Mouse (Mus musculus): Measurements from ENCODE around the gene Scrn3.

Scrn3 gene

DNA sequence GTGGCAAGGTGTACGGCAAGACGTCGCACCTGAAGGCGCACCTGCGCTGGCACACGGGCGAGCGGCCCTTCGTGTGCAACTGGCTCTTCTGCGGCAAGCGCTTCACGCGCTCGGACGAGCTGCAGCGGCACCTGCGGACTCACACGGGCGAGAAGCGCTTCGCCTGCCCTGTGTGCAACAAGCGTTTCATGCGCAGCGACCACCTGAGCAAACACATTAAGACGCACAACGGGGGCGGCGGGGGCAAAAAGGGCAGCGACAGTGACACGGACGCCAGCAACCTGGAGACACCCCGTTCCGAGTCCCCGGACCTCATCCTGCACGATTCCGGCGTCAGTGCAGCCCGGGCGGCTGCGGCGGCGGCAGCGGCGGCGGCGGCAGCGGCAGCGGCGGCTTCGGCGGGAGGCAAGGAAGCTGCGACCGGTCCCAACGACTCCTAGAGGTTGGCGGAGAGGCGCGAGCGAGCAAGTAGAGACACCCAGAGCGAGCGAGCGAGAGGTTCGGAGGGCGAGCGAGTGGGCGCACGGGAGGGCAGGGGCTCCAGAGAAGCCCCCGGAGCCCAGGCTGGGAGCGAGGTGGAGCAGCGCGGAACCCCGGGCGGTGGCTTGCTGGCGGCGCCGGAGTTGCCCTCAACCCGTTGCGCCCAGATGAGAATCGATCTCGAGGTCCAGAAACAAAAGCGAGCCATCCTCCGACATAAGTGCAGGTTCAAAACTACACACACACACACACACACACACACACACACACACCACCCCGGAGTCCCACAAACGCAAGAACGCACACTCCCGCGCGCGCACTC lies 38.1 kb upstream of the Scrn3 start:
- DNase-seq (ENCODE audit: low read depth, low spot score), result no peak

DNA sequence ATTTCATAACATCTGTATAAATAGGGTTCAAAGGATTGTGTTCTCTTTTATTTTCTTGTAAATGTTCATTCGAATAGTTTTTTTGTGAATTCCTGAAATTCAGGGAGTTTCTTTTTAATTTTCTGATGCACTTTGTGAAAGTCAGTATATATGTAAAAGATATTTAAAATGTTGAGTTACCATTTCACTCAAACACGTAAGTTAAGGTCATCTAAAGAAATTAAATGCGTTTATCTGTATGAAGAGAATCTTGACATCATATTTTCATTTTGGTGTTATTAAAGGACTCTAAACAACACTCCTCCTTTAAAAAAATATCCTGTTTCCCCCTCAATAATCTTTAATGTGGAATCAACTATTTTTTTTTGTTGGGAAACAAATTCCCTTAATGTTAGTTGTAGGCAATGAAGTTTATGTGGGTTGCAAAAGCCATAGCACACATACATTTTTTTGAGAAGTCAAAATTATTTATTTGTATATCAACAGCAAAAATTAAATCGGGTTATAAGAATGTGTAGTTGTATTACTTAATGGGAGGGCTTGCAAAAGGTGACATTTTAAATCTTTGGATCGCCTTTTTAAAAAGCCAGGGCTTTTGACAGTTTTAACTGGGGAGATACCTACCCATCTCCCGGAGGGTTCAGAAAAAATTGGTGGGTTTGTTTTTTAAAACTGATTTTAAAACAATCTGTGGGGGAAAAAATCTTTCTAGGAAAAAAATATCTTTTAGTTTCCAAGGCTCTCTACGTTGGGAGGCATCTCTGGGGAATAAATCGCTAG lies 37.0 kb upstream of the Scrn3 start:
- DNase-seq (ENCODE audit: low read depth, low spot score), result no peak

DNA sequence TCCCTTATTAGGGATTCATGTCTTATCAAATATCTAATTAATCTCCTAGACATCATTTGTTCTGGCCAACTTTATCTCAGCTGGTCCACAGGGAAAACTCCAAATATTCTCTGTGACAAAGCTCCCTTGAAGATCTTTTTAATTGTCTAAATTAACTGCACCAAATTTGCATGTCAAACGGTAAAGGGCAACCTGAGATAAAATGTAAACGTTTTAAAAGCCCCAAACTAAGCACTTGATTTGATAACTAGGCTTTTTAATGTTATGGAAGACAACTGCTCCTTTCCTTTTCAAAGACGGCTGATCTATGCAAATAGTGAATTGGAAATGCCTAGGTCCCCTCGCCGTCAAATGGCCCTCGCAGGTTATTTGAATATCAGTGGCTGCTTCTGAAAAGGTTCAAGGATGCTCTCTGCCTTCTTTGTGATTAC lies 36.2 kb upstream of the Scrn3 start:
- DNase-seq (ENCODE audit: low read depth, low spot score), result no peak

DNA sequence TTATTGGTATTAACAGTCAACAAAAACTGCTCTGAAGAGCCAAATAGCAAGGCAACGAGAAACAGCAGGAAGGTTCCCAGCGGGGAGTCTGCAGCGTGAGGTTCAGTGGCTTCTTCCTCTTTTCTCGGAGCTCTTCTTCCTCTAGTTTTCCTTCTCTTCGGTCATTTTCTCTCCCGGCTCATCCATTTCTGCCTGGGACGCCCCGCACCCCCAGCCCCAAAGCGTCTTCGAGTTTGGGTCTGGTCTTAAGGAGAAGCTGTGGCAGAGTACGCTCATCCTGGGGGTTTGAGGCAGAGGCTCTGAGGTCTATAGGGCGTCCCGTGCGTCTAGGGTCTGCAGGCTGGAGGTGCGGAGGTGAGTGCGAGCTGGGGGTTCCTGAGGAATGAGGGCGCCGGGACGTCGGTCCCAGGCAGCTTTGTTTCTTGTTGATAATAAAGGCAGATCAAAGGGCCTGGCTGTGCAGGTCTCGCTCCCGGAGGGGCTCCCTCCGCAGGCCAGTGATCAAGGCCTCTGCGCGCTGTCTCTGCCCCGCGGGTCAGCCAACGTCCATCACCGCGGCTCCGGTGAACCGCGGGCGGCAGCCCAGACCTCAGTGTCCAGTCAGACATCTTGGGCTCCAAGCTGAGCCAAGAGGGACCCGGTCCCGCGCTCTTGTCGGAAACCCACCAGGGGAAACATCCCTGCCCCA lies 35.2 kb upstream of the Scrn3 start:
- DNase-seq (ENCODE audit: low read depth, low spot score), result no peak

DNA sequence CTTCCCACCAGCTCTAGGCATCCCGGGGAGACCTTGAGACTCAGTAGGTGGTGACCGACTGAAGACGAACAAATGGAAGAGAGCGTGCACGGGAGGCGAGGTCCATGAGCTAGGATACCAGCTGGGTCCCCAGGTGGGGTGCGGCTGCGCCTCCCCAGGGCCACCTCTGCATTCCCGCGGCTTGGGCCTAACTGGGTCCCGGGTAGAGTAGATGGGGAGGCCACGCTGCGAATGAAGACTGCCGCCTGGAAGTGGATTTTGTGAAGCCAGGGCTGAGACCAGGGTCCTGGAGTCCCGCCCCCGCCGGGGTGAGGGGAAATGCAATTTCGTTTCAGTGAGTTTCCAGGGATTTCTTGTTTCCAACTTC lies 34.7 kb upstream of the Scrn3 start:
- DNase-seq (ENCODE audit: low read depth, low spot score), result no peak

DNA sequence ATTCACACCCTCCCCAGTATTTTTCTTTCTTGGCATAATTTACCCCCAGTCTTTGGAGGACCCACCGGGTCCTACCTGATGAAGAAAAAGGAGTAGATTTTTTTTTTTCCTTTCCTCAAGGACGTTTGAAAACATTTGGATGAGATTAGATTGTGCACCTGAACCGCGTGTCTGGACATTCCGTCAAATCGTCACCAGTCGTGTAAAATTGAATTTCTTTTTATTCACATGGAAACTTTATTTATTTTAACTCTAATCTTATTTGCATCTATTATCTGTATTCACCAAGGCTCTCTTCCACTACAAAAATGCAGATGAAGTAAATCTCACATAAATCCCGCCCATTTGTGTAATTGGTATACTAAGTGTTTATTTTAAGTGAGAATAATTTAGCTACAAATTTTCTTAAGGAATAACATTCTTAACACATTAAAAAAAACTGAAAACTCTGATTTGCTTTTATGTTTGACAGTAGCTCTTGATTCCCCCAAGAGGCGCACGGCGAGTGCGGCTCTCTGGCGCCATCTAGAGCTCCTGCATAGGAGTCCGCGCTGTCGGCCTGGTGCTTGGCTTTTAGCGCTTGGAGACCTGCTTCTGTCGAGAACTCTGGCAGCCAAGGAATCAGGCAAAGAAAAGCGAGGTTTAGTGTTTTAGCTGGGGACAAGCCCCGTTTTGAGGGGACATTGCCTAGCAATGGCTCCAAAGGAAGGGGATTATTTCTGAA lies 34.1 kb upstream of the Scrn3 start:
- peak; percentile 83 for DNase-seq (ENCODE audit: low read depth, low spot score)

DNA sequence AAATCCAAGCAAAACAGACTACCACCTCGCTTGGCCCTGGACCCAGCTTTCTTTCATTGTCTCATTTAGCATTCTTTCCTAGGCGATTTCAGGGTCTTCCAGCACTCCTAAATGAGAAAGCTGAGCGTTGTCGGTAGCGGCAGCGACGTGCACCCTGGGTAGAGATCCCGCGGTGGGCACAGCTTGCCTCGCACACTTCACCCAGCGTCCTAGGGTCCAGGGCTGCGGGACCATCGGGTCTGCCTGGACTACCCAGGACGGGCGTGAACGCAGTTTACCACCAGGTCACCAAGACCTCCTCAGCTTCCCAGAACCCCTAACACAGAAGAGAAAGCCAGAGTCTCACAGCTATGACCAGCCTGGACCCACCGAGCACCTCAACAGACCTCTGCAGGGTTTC lies 33.5 kb upstream of the Scrn3 start:
- DNase-seq (ENCODE audit: low read depth, low spot score), result no peak

DNA sequence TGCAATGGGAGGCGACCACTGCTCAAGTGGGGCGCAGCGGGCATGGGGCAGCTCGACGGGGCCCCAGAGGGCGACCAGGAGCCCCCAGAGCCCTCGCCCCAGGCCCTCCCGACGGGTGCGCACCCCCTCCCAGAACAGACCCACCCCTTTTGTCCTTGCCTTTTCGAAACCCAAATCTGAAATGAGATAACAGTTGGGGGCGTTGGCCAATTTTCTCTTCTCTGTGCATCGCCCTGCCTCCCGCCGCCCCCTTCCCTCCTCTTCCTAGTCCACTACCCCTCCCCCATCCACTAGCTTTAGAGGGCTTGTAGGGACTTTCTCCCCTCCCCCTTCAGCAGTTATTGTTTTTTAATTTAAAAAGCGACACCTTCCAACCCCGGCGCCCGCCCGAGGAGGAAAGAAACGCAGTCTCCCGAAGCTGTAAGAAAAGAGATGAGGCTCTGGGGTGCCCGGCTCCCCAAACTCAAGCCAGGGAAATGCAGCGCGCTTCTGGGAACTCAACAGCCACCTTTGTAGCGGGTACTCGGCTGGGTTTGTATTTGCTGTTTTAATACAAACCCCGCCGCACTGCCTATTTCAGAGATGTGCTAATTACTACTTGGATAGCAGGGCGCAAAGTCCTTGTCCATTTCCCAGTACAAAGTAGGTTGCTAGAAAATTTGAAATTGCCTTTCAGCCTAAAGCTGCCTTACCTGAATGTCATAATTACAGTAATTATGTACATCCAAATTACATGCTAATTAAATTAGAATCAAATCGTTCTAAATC lies 32.9 kb upstream of the Scrn3 start:
- DNase-seq (ENCODE audit: low read depth, low spot score), result no peak

DNA sequence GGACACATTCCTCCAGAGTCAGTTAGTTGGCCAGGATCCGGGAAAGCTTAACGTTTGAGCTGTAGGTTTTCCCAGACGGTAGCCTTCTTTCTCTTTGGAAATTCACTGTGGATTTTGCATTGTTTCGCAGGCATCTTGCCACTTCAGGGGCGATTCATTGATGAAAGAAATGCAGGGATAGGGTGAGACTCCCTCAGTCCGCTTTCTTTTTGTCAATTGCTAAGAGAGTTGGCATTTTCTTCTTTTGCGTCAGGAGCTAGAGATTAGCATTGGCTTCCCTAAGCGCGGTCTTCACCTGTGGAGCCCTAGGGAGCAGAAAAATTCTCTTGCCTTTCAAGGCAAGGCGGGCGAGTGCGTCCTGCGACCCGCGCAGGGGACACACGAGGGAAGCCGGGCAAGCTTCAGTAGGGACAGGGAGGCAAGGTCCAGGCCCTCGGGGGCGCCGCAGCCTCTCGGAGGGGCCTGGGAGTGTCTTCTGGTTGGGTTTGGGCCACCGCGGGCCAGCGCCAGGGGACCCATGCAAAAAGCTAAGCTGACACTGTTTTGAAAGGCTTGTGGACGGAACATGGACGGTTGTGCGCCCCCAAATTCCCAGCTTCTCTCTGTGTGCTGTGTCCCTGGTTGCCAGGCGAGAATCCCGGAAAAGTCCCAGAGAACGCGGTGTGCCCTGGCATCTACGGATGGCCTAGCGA lies 31.9 kb upstream of the Scrn3 start:
- DNase-seq (ENCODE audit: low read depth, low spot score), result no peak

DNA sequence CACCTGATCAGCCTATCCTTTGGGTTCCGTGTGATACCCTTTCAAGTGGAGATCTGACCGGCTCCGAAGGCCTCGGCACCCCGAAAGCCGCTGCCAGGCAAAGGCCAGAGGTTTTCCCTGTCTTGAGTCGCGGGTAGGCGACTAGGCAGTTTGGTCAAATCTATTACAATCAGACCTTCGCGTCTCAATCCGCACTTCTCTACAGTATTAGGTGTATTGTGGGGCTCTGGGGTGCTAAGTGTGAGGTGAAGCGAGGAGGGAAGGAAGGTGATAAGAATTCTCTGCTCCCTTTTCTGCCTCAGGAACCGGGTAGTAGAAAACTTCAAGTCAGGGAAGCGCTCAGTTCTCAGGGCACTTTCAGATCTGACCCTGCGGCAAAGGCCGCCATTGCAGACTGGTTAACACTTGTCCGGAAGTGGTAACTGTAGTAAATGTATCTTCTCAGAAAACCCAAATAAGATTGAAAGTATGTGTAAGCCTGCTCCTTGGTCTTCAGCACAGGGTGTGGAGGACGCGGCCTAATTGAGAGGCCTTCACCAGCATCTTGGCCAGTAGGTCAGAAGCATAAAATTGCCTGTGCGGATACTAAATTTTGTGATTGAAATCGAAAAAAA lies 31.2 kb upstream of the Scrn3 start:
- no peak for DNase-seq (ENCODE audit: low read depth, low spot score)

DNA sequence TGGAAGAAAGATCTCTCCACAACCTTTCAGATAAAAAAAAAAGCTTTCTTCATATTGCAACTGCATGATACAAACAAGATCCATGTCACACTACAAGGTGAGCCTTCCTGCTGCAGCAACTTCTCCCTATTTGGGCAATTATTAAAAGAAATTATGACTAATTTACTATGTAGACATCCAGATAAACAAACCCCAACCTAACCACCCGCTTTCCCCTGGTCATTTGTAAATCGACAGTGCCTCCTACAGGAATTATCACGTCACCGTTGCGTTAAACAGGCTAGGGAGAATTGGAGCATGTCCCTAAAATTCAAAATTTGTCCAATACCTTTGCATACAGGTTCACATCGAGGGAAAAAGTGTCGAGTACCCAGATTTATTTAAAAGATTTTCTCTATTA lies 30.7 kb upstream of the Scrn3 start:
- DNase-seq (ENCODE audit: low read depth, low spot score), result no peak

DNA sequence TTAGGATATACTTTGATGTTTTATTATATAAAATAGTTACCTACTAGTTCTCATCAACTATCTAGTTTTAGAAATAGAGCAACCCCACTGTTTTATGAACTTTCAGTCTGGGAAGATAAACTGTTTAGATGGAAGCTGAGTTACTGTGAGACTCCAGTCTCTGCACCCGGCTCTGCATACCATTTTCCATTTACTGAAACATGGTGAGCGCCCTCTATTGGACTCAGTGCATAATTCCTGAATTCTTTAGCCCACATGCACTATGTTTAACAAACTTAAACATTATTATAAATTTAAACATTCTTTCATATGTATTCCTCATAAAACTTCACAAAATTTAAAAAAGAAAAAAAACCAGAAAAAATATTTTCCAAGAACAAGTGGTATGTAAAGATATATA lies 26.8 kb upstream of the Scrn3 start:
- no peak for DNase-seq (ENCODE audit: low read depth, low spot score)

DNA sequence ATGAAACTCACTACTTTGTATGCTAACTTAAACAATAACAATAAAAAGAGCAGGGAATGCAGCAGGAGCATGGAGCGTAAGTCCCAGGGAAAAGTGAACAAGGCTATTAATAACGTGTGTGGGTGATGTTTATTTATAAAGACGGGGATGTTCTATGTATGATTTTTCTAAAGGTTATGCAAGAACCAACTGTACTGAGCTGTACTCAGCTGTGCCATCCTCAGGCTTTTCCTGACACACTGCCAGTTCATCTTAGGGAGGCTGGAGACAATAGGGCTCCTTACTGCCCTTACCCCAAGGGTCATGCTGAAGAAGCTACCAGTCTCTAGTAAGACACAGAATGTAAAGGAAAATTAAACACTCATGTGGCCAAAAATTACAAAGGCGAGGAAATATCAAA lies 21.3 kb upstream of the Scrn3 start:
- DNase-seq (ENCODE audit: low read depth, low spot score), result no peak

DNA sequence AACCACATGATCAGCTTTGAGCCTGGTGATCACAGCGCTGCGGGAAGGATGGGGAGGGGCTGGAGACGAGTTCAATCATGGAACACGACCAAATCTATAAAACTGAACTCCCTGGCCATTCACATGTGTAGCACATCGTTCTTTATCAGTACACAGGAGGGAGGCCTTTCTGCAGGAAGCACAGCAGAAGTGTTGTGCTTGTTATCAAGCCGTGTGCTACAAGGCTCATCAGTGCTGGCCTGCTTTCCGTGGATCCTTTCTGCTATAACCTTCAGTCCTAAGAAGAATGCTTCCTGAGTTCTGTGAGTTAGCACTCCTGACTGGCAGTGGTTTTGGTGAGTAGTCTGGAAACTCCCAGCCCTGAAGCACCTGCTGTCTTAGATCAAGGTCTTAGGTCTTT lies 17.4 kb upstream of the Scrn3 start:
- DNase-seq (ENCODE audit: low read depth, low spot score), result no peak

DNA sequence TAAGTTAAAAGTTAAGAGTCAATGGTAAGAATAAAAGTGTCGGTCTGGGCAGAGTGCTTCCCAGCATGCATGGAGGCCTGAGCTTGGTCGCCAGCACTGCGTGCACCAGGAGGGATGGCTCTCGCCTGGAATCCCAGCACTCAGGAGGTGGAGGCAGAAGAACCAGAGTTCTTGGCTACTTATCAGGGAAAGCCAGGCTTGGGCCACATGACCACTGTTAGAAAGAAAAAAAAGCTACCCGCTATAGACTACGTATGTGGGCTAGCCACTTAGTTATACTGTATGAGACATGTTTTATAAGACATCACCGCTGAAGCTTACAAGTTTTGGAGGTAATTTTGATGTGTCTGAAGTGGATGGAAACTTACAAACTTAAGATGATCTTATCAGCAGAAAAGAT lies 14.2 kb upstream of the Scrn3 start:
- no peak for DNase-seq (ENCODE audit: low read depth, low spot score)

DNA sequence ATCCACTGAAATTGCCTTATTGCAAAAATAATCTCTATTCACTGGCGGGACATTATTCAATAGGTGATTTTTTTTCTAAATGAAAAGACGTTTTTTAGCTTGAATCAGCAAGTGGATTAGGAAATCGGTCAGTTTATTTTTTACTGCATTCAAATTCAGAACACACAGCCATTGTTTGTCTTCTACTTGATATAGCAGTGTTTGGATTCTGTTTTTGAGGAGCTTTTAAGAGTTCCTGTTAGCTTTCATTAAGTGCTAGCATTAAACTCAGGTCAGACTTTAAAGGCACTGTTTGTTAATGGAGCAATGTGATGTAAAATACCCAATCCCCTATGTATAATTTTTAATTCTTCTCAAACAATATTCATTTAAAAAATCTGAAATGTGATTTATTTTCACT lies 13.6 kb upstream of the Scrn3 start:
- DNase-seq (ENCODE audit: low read depth, low spot score), result no peak

DNA sequence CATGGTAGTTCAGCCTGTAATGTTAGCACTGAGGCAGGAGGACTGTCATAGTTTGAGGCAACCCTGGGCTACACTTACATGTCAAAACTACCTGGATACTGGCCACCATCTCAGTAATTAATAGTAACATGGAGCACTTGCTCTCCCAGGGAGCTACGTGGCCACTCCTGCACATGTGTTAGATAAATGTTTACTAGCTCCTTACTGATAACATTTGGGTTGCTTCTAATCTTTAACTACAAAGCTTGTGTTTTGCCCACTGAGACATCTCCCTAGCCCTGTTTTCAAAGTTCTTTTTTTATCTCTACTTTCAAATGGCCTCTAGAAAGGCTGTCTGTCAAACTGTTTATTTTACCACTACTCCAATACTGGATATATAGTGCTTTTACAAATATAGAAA lies 10.4 kb upstream of the Scrn3 start:
- DNase-seq (ENCODE audit: low read depth, low spot score), result no peak

DNA sequence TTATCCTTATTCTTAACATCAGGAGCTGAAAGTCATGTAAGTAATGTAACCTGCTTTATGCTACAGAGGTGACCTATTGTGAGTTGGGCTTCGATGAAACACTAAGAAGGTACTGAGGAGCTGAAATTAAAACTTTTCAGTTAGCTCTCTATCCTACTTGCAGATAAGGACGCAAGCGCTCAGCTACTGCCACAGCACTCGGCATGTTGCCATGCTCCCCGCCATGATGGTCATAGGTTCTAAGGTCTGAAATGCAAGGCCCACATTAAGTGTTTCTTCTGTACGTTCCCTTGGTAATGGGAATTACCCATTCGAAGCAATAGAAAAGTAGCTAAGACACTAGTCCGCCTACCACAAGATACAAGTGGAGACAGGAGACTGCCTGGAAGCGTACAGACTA lies 9.7 kb upstream of the Scrn3 start:
- DNase-seq (ENCODE audit: low read depth, low spot score), result no peak

DNA sequence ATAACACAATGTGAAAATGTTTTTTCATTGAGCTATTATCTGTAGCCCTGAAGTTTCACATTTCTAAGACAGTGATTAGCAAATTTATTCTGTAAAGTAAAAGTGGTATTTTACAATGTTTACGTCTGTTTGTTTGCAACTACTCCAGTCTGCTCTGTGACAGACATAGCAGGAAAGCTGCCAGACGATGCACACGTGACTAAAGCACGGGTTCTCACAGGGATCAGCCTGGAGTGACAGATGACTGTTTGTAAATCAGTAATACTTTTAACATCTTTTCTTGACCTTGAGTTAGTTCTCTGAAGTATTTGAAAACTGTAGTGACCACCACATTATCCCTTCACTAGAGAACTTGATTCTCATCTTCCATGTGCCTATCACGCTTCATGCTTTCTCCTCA lies 7.9 kb upstream of the Scrn3 start:
- no peak for DNase-seq (ENCODE audit: low read depth, low spot score)

DNA sequence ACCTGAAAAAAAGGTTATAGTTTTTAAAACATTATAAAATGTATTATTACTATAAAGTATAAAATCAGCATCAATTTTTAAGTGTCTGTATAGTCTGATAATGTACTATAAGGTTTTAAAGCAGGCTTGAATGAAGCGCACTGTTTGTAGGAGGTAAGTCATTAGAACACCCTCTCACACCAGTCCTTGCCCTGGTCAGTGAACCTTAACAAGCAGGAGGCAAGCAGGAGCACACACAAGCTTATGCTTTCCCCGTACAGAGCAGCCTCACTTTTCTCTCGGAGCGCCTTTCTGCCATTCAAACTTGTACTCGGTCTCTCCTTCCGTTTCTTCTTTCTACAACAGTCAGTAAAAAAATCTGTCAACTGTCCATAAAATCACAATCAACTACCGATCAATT lies 6.4 kb upstream of the Scrn3 start:
- DNase-seq (ENCODE audit: low read depth, low spot score), result no peak

All from brain, embryonic 18.5 days (tissue).